Mouse (Mus musculus) liver, embryonic 15.5 days (tissue): ENCODE data around the gene Eef2kmt. TPM values are rescaled to one million over a fixed set of nuclear protein-coding genes. Genes with fewer than 3 reads are reported as not detected.

Experiments used
- ATAC-seq: fragments of 200-750 bp; cut with Nextera tagmentation; 2 replicates; pipeline ENCODE4 v1.8.0; 2017; ENCODE audit warnings: moderate number of reproducible peaks, mild to moderate bottlenecking, moderate library complexity; ENCODE audit not compliant: insufficient read depth
- H3K27ac ChIP-seq: fragments of 300-500 bp; sonication (generic); replicated peaks from 2 replicates; pipeline ENCODE4 v1.5.1; 2015; ENCODE audit warnings: mild to moderate bottlenecking, inconsistent platforms
- H3K27me3 ChIP-seq: fragments of 300-500 bp; sonication (generic); 2 replicates; pipeline ENCODE4 v1.6.1; 2015; ENCODE audit warnings: mild to moderate bottlenecking, inconsistent platforms
- H3K36me3 ChIP-seq: fragments of 300-500 bp; sonication (generic); replicated peaks from 2 replicates; pipeline ENCODE4 v1.6.1; 2015; ENCODE audit warnings: moderate library complexity, mild to moderate bottlenecking, inconsistent platforms
- H3K4me1 ChIP-seq: fragments of 300-500 bp; sonication (generic); replicated peaks from 2 replicates; pipeline ENCODE4 v1.6.1; 2015; ENCODE audit warnings: inconsistent platforms
- H3K4me2 ChIP-seq: fragments of 300-500 bp; sonication (generic); 2 replicates; pipeline ENCODE4 v1.6.1; 2015; ENCODE audit warnings: moderate library complexity, mild to moderate bottlenecking, inconsistent platforms
- H3K4me3 ChIP-seq: fragments of 300-500 bp; sonication (generic); replicated peaks from 2 replicates; pipeline ENCODE4 v1.5.1; 2015; ENCODE audit warnings: mild to moderate bottlenecking, inconsistent platforms
- H3K9ac ChIP-seq: fragments of 300-500 bp; sonication (generic); 2 replicates; pipeline ENCODE4 v1.6.1; 2015; ENCODE audit warnings: moderate library complexity, mild to moderate bottlenecking, inconsistent platforms
- H3K9me3 ChIP-seq: fragments of 300-500 bp; sonication (generic); replicated peaks from 2 replicates; pipeline ENCODE4 v1.6.1; 2016; ENCODE audit warnings: inconsistent platforms
- WGBS: fragments of 180-500 bp; shearing (Covaris S2); methylation state at CpG from one replicate; pipeline ENCODE4 v1.1.7; 2015; ENCODE audit warnings: mixed read lengths; ENCODE audit not compliant: insufficient replicate concordance; 5-methylcytosine and 5-hydroxymethylcytosine counted together
- polyA plus RNA-seq: library from polyadenylated mRNA; unstranded; fragments of >200 nt; fragmentation: Nextera tagmentation; extraction: Ambion mirVana; gene quantifications from 2 replicates; pipeline ENCODE4 v1.2.1, GENCODE M21; 2015

The Eef2kmt gene
- polyA plus RNA-seq: 9.0 and 9.8 TPM in 2 replicates

DNA sequence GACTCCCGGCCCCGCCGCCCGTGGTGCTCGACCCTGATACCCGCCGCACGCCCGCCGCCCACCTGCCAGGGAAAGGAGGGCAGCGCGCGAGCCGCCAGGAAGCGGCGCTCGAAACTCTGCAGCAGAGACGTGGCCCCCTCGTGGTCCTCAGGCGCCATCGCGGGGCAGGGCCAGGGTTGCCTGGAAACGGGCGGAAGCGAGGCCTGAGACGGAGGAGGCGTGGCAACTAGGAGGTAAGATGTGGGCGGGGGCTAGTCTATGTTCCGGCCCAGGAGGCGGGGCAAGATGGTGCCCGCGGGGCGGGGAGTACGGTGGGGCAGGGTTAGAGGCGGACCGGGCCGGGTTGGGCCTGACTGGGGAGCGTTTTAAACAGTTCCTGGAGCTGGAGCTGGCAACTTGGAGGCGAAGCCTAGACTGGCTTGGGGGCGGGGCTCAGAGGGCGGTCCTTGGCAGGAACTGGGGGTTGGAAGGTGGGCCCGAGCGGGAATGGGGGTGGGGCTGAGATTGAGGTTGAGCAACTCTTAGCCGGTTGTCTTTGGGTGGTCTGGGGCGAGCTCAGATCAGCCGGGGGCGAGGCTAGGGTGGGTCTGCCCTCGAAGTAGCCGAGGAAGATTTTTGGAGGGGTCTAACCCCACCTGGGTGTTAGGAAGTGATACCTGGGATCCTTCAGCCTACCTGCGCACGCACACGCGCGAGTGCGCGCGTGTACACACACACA lies at the start of gene Eef2kmt:
Gene Eef2kmt, minus strand, starts transcription at position 205 of the 718 bp plus-strand sequence.
- Histone ChIP-seq H3K9ac (peak within 1 kb of the TSS; percentile 60), H3K27ac (peak within 1 kb of the TSS; percentile 61), H3K4me3 (peak within 1 kb of the TSS; percentile 71), H3K27me3 (no peaks in the 10 kb centered on the region), H3K4me2 (peak within 1 kb of the TSS; percentile 91), H3K36me3 (peaks cover 4% of the 10 kb centered on the region; the same call in 1 of the 2 replicates), H3K9me3 (no peaks in the 10 kb centered on the region), H3K4me1 (peaks cover 27% of the 10 kb centered on the region)
- peak; percentile 92 for ATAC-seq
- 2% methylated on average over 57 of the region's 57 CpGs for WGBS

DNA sequence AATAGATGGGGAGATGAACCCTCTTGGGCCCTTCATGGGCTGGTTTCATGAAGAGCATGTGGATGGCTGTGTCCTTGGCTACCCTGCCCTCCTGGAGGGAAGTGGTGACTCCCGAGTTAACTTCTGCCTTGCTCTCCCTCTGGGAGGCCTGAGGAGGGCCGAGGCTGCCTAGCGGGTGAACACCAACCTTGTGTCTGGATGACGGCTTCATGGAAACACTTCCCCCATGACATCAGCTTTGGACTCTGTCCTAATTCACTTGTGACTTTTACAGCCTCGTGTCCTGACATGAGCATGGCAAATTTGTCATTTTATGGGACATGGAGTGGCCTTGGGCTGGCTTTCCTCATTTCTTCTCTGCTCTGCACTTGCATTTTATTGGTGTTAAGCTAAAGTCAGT lies 39.5 kb upstream of the Eef2kmt start:
- Histone ChIP-seq H3K4me1 (no peaks in the 10 kb centered on the region), H3K9ac (no peak overlapping the region), H3K27ac (no peak overlapping the region), H3K4me3 (no peak overlapping the region), H3K36me3 (no peaks in the 10 kb centered on the region), H3K9me3 (no peaks in the 10 kb centered on the region), H3K27me3 (0 out of 2 replicates have a peak, but pooled peaks cover 4% of the 10 kb centered on the region), H3K4me2 (no peak overlapping the region)
- no peak for ATAC-seq
- 43% methylated on average over 5 of the region's 5 CpGs for WGBS

DNA sequence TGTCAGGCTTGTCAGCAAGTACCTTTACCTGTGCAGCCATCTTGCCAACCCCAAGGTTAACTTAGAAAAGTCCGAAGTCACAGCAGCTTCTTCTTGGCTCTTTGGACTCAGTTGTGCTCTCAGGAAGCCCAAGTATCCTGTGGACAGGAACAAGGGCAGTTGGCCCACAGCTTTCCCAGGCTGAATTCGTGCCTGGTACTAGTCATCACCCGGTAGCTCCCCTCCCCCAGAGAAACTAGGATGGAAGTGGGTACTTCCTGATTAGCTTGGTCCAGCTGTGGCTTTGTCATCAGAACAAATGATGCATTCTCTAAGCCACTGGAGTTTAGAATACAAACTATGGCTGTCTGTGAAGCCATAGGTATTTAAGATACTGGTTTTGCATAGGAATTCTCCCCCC lies 29.6 kb upstream of the Eef2kmt start:
- H3K36me3 ChIP-seq: no peaks in the 10 kb centered on the region
- no peak overlapping the region for H3K4me3 ChIP-seq
- no peaks in the 10 kb centered on the region for H3K27me3 ChIP-seq
- H3K9me3 ChIP-seq: no peaks in the 10 kb centered on the region
- H3K4me1 ChIP-seq: no peaks in the 10 kb centered on the region
- WGBS: 23% methylated on average over 3 of the region's 3 CpGs
- H3K27ac ChIP-seq: no peak overlapping the region
- no peak for ATAC-seq
- H3K9ac ChIP-seq: no peak overlapping the region
- H3K4me2 ChIP-seq: no peak overlapping the region

DNA sequence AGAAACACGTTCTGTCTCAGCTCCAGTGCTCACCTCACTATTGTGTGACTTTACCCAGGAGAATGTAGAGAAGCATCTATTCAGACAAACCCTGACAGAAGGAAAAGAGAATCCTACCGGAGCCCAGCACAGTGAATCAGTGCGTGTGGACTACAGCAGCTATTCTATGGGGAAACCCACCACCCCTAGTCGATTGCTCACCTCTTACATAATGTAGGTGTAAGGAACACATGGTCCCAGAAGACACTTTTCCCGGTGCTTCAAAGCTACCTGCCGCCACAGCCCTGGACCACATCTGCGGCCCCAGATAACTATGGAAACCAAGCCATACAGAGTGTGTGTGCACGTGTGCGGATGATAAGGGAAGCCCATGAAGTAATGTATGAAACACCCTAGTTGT lies 26.9 kb upstream of the Eef2kmt start:
- H3K9ac ChIP-seq: no peak overlapping the region
- WGBS: 66% methylated on average over 9 of the region's 9 CpGs
- H3K4me3 ChIP-seq: no peak overlapping the region
- no peaks in the 10 kb centered on the region for H3K4me1 ChIP-seq
- ATAC-seq: no peak
- no peaks in the 10 kb centered on the region for H3K27me3 ChIP-seq
- H3K27ac ChIP-seq: no peak overlapping the region
- H3K36me3 ChIP-seq: no peaks in the 10 kb centered on the region
- no peaks in the 10 kb centered on the region for H3K9me3 ChIP-seq
- H3K4me2 ChIP-seq: no peak overlapping the region

DNA sequence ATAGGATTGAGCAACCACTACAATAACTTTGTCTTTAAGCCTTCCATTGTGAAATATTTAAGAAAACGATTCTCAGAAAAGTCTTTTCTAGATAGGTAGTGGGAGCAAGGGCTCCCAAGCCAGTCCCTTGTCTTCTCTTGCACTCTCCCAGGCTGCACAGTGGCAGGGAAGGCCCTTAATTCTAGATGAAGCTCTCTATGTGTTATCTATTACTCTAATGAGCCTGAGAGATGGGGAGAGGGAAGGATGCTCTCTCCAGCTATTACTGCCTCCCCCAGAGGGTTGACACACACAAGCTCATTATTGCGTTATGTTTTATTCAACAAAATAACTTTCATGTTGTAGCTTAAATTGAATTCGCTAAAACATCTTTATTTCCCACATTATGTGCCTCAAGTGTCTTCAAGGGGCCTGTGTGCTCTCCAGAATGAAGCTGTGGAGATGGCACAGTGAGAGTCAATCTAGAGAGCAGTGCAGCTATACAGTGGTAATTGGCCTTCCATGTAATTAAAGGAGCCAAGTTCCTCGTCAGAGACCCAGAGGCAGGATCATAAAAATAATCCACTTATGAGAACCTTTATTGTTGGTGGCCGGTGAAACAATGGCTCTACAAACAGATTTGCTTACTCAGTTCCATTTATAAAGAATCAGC lies 23.9 kb upstream of the Eef2kmt start:
- Histone ChIP-seq H3K4me2 (no peak overlapping the region), H3K9ac (no peak overlapping the region), H3K27me3 (no peaks in the 10 kb centered on the region), H3K4me3 (no peak overlapping the region), H3K36me3 (no peaks in the 10 kb centered on the region), H3K9me3 (no peaks in the 10 kb centered on the region), H3K4me1 (no peaks in the 10 kb centered on the region), H3K27ac (no peak overlapping the region)
- 62% methylated on average over 5 of the region's 5 CpGs for WGBS
- ATAC-seq: no peak

DNA sequence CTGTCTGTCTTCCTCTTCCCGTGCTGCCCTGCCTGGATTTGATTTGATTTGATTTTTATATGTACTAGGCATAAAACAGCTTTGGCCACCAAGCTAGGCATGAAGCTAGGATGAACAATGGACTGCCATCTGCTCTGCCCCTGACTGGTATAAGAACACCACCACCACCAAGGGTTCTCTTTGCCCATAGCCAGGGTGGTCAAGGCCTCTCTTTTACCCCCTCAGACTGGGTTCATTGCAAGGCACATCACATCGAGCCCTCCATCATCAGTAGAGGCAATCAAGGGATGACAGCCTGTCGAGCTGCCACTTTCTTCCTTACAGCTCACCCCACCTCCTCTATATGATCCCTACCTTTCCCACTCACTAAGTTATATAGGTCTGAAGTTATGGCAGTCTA lies 16.6 kb upstream of the Eef2kmt start:
- WGBS: 42% methylated on average over 3 of the region's 3 CpGs
- Histone ChIP-seq H3K27me3 (no peaks in the 10 kb centered on the region), H3K27ac (no peak overlapping the region), H3K36me3 (no peaks in the 10 kb centered on the region), H3K4me2 (no peak overlapping the region), H3K9me3 (no peaks in the 10 kb centered on the region), H3K9ac (no peak overlapping the region), H3K4me3 (no peak overlapping the region), H3K4me1 (no peaks in the 10 kb centered on the region)
- no peak for ATAC-seq

DNA sequence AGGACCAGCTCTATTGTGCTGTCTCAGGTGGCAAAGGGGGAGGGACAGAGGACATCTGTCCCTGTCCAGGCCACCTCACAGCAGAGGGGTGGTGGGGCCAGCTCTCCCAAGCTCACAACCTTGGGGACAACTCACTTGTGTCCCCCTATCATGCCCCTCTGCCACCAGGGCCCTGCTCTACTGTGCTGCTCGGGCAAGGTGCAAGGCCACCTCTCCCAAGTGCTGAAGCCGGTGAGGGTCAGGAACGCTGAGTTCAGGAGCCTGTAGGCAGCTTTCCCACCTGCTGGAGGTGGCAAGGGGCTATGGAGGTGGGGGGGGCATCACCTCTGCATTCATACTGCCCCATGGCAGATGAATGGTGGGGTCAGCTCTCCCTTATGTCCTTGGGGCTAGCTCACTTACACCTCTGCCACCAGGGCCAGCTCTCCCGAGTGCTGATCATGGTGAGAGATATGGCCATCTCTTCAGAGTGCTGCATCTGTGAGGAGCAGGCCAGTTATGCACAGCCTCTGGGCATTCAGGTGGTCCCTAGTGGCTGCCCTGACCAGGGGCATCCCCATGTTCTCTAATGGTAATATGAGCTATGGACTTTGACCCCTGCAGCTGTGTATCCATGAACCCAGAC lies 15.7 kb upstream of the Eef2kmt start:
- H3K9me3 ChIP-seq: no peaks in the 10 kb centered on the region
- H3K27me3 ChIP-seq: no peaks in the 10 kb centered on the region
- no peak overlapping the region for H3K4me3 ChIP-seq
- ATAC-seq: no peak
- no peak overlapping the region for H3K27ac ChIP-seq
- H3K4me2 ChIP-seq: no peak overlapping the region
- 68% methylated on average over 4 of the region's 4 CpGs for WGBS
- H3K4me1 ChIP-seq: no peaks in the 10 kb centered on the region
- H3K9ac ChIP-seq: no peak overlapping the region
- H3K36me3 ChIP-seq: no peaks in the 10 kb centered on the region

DNA sequence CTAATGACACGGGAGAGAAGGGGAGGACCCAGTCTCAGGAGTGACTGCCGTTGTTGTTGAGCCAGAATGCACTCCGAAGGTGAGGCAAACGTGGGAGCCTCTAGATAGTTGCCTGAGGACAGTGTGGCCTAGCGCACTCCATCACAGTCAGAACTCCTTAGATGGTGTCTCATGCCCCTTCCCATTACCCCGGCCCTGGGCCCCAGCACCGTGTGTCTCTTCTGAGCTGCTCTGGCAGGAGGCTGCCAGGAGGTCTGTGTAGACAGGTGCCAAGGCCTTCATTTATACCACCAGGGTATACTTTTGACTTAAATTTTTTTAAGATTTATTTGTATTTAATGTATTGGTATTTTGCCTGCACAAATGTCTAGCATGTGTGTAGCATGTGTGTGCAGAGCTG lies 8.1 kb upstream of the Eef2kmt start:
- no peaks in the 10 kb centered on the region for H3K4me1 ChIP-seq
- H3K9ac ChIP-seq: no peak overlapping the region
- no peak overlapping the region for H3K4me3 ChIP-seq
- H3K36me3 ChIP-seq: no peaks in the 10 kb centered on the region
- H3K9me3 ChIP-seq: no peaks in the 10 kb centered on the region
- H3K27me3 ChIP-seq: no peaks in the 10 kb centered on the region
- no peak for ATAC-seq
- no peak overlapping the region for H3K4me2 ChIP-seq
- no peak overlapping the region for H3K27ac ChIP-seq
- WGBS: 61% methylated on average over 7 of the region's 7 CpGs

DNA sequence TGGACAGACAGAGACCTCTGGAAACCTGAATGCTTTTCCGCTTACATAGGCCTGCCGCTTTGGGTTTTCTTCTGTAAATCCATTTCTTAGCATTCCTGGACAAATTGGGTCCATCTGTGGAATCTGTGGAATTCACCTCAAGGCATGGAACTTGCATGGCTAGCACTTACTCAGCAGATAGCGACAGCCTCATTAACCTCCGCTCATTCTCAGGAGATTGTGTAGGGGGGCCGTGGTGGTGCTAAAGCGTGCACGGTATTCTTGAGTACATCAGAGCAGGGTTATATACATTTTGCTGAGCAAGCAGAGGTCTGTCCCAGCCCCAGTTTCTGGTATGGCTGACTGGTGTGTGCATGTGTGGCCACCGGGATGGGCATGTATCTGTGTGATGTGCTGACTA lies 7.4 kb upstream of the Eef2kmt start:
- Histone ChIP-seq H3K27me3 (no peaks in the 10 kb centered on the region), H3K9me3 (no peaks in the 10 kb centered on the region), H3K9ac (no peak overlapping the region), H3K4me1 (no peaks in the 10 kb centered on the region), H3K4me3 (no peak overlapping the region), H3K4me2 (no peak overlapping the region), H3K36me3 (no peaks in the 10 kb centered on the region), H3K27ac (no peak overlapping the region)
- no peak for ATAC-seq
- 78% methylated on average over 8 of the region's 8 CpGs for WGBS

DNA sequence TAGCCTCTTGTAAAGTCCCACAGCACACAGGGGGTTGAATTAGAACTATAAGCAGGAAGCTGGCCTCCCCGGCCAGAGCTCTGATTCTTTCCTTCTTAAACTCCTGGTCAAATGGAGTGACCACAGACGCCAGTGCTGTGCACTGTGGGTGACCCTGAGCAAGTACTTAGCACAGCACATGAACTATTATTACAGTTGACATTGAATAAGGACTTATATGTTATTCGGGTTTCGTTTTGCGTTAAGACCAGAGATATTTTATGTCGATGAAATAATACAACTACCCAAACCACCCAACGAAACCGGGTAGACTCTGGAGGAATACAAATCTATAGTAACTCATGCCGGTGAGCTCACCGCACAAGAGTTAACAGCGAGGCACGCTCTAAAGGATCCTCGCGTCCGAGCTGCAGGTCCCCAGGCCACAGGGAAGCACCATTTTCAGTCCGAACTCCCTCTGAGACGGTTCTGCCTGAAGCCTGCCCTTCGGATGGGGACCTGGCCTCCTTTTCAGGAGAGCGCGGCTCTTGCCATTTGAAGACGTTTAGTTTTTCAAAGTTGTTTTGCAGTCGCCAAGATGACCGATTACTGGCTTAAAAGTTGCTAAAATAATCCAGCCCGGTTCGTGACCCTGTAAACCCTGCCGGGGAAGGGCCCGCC lies 572 bp downstream of the Eef2kmt start:
- 1% methylated on average over 27 of the region's 27 CpGs for WGBS
- Histone ChIP-seq H3K9ac (peak overlapping the region; percentile 60), H3K4me3 (peak overlapping the region; percentile 71), H3K4me1 (peaks cover 27% of the 10 kb centered on the region), H3K27me3 (no peaks in the 10 kb centered on the region), H3K27ac (peak overlapping the region; percentile 61), H3K4me2 (peak overlapping the region; percentile 91), H3K36me3 (peaks cover 8% of the 10 kb centered on the region; the same call in 1 of the 2 replicates), H3K9me3 (no peaks in the 10 kb centered on the region)
- ATAC-seq: peak; percentile 6; the same call in 1 of the 2 replicates
